Mouse (Mus musculus) embryo, embryonic 9.5 days (tissue): ENCODE measurements around the gene 9830107B12Rik.
"Not testable (repeated sequence)": the region's sequence is repeated elsewhere in the genome, so short reads cannot be mapped to it uniquely, and the experiment has no call there.

Source experiments
- DNase-seq: peaks from one replicate; pipeline ENCODE4 v3.0.0-alpha.2; 2017; ENCODE audit errors: extremely low spot score

9830107B12Rik gene

GRCm38 (mm10) chr17:48146120-48146519 is at the start of gene 9830107B12Rik:
Gene 9830107B12Rik (minus strand): TSS chr17:48146268.
- DNase-seq, result no peak

- no peak for DNase-seq
Measured at GRCm38 (mm10) chr17:48192366-48192765, 46.3 kb upstream of the 9830107B12Rik start.

GRCm38 (mm10) chr17:48185252-48185651 is 39.2 kb upstream of the 9830107B12Rik start:
- DNase-seq, result no peak

- DNase-seq, result not testable (repeated sequence)
Measured at GRCm38 (mm10) chr17:48167103-48167502, 21.0 kb upstream of the 9830107B12Rik start, which contains the start of gene A530064D06Rik. Gene A530064D06Rik (minus strand): TSS chr17:48167275.

- no peak for DNase-seq
Measured at GRCm38 (mm10) chr17:48157382-48158076, 11.5 kb upstream of the 9830107B12Rik start.

- DNase-seq, result no peak
Measured at GRCm38 (mm10) chr17:48132810-48133209, 13.3 kb downstream of the 9830107B12Rik start.

GRCm38 (mm10) chr17:48120456-48120855 is 25.6 kb downstream of the 9830107B12Rik start:
- DNase-seq, result no peak

- DNase-seq, result peak; percentile 85
Measured at GRCm38 (mm10) chr17:48119656-48120055, 26.4 kb downstream of the 9830107B12Rik start.

GRCm38 (mm10) chr17:48118570-48118969 is 27.5 kb downstream of the 9830107B12Rik start:
- no peak for DNase-seq

GRCm38 (mm10) chr17:48110547-48111287 is 35.4 kb downstream of the 9830107B12Rik start:
- peak; percentile 60 for DNase-seq

- DNase-seq, result no peak
Measured at GRCm38 (mm10) chr17:48108520-48108919, 37.5 kb downstream of the 9830107B12Rik start.

- DNase-seq, result no peak
Measured at GRCm38 (mm10) chr17:48107862-48108261, 38.2 kb downstream of the 9830107B12Rik start.

GRCm38 (mm10) chr17:48107333-48107732 is 38.7 kb downstream of the 9830107B12Rik start:
- DNase-seq, result no peak

- peak; percentile 91 for DNase-seq
Measured at GRCm38 (mm10) chr17:48100441-48101417, 45.3 kb downstream of the 9830107B12Rik start.

GRCm38 (mm10) chr17:48099312-48099711 is 46.8 kb downstream of the 9830107B12Rik start:
- peak; percentile 39 for DNase-seq

GRCm38 (mm10) chr17:48098528-48098890 is 47.6 kb downstream of the 9830107B12Rik start:
- peak; percentile 62 for DNase-seq

GRCm38 (mm10) chr17:48097743-48098527 is 48.1 kb downstream of the 9830107B12Rik start:
- DNase-seq, result peak; percentile 87

GRCm38 (mm10) chr17:48097011-48097742 is 48.9 kb downstream of the 9830107B12Rik start:
- peak; percentile 81 for DNase-seq

GRCm38 (mm10) chr17:48096321-48096720 is 49.7 kb downstream of the 9830107B12Rik start:
- DNase-seq, result peak; percentile 37

- DNase-seq, result peak; percentile 76
Measured at GRCm38 (mm10) chr17:48095718-48096121, 50.3 kb downstream of the 9830107B12Rik start.
